Mouse (Mus musculus): ENCODE measurements at regions not wholly inside any gene's neighbourhood (a gene's known extent, or its start where the extent isn't known, plus 50 kb on each side); places are given as distances from the start of the nearest gene placed in this dataset.
"Not testable (repeated sequence)": the region's sequence is repeated elsewhere in the genome, so short reads cannot be mapped to it uniquely, and the experiment has no call there.

DNA sequence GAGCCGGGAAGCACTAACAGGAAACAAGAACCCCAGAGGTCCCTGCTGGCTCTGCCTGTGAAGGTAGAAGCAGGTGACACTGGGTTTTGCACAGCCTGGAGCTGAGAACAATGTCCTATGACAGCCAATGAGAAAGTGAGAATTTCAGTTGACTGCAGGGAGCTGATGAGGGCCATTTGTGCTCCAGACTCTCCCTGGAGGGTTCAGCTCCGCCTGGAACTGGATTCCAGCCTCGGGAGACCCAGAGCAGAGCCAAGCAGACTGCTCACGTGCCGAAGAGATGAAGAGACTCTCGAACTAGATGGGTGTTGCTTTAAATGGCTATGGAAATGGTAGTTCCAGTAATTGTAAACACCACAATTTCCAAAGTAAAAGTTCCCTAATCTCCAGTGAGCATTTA, 93.5 kb downstream of the Cand1 start:
- DNase-seq (ENCODE audit: extremely low spot score) = no peak

DNA sequence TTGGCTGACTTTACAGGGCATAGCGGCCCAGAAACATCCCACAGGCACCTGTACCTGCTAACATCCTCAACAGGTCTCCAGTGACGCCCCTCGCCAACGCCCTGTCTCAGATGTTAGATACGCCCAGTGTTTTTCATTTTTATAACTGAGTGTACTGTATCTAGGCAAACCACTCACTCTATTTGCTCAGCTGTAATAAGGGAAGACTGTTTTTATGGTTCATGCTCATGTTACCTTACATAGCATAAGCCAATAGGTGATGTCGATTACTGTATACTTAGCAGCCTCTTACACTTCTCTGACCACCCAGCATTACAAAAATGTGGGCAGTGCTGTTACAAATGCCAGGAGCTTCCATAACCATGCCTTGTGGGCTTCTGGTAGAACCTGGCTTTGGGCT, 97.0 kb downstream of the Cand1 start:
- DNase-seq (ENCODE audit: extremely low spot score) = no peak

DNA sequence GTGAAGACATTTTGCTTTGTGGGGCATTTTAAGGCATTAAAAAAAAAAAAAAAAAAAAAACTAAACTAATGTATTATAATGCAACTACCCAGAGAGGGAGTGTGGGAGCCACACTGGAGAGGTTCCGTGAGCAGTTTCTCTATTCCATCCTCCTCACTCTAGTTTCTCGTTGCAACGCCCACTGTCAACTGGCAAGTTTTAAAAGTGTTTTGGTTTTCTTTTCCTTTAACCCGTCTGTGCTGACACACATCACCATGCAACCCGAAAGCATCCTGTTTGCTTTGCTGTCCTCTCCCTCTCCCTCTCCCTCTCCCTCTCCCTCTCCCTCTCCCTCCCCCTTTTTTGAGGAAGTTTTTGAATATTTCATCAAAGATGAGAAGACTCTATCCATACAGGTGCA, 97.5 kb downstream of the Cand1 start:
- no peak for DNase-seq (ENCODE audit: extremely low spot score)

DNA sequence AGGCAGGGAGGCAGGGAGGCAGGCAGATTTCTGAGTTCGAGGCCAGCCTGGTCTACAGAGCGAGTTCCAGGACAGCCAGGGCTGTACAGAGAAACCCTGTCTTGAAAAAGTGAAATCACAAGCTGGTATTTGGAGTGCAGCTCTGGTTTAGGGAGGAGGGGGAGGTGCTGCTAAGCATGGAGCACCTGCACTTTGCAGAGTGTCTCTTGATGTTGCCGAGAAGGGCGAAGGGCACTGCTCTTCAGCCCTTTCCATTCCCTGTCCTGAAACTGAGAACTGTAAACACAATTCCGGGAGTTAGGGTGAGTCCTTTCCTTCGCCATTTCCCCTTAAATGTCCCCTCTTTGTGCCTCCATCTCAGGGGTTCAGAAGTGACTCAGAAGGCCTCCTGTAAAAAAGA, 101.6 kb downstream of the Cand1 start:
- no peak for DNase-seq (ENCODE audit: extremely low spot score)

DNA sequence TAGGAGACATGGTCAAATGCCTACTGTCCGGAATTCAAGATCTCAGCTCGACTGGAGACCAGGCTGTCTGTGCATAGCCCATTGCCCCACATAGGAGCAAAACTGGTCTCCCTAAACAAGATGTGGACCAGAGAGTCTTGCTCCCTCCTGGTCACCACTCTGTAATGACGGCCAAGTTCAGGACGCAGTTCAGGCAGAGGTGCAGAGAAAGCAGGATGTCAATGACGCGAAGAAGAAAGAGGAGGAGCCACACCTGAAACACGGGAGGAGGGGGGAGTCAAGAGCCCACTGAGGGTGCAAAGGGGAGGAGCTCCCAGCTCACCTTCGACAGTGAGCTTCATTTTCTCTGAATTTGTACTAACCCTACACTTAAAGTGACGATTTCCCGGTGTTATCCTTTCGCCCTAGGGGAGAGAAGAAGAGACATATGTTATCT, 104.3 kb downstream of the Cand1 start:
- no peak for DNase-seq (ENCODE audit: extremely low spot score)

DNA sequence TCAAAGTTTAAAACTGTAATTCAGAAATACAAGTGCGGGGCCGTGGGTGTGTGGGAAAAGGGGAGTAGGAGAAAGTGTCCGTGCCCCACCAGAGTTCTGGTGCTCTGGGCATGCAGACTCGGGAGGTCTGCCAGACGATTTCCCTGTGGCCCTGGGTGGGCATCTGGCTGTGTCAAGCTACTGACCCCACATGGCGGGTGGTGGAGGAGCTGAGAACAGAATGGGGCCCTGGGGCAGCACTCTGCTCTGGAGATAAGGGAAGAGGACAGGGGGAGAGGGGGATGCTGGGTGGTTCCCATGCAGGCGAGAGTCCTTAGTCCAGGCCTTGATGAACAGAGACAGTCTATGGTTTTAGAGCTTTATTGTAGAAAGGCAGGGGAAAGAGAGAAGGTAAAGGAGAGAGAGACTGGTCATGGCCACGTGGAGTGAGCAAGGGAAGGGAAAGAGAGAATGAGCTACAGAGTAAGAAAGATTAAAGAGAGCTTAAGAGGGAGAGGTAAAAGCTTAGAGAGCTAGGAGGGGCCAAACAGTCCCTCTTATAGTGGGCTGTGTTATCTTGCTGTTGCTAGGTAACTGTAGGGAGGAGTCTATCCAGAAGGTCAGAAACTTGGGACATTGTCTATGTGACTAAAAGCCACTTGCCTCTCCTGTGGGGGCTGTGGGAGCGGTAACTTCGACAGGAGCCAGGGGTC, 104.9 kb downstream of the Cand1 start:
- no peak for DNase-seq (ENCODE audit: extremely low spot score)

DNA sequence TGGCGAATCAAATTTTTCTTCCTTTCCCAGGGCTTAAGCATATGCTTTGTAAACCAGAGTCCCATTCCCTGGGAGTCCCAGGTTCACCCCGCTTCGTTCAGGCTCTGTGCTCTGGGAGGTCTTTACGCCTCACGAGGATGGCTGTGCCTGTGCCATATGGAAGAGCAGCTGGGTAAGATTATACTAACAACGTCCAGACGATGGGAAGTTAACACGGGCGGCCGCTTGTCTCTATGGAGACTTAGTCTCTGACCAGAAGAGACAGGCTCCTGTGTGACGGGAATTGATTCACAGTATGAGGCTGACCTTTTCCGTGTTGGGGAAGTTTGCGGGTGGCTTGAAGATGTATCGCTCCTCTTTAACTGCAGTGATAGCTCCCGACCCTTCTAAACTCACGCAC, 107.9 kb downstream of the Cand1 start:
- DNase-seq (ENCODE audit: extremely low spot score) = peak; percentile 29

DNA sequence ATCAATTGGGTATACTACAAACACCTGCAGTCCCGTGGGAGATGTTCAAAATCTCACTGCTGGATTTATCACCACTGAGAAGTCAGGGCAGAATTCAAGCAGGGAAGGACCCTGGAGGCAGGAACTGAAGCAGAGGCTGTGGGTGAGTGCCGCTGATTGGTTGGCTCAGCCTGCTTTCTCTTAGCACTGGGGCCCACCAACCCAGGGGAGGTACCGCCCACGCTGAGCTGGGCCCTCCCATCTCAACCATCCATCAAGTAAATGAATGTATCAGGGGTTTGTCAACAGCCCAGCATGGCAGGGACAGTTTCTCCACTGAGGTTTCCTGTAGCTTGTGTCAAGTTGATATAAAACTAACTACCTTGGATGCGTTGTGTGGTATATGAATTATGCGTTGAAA, 109.2 kb downstream of the Cand1 start:
- DNase-seq (ENCODE audit: extremely low spot score) = no peak

DNA sequence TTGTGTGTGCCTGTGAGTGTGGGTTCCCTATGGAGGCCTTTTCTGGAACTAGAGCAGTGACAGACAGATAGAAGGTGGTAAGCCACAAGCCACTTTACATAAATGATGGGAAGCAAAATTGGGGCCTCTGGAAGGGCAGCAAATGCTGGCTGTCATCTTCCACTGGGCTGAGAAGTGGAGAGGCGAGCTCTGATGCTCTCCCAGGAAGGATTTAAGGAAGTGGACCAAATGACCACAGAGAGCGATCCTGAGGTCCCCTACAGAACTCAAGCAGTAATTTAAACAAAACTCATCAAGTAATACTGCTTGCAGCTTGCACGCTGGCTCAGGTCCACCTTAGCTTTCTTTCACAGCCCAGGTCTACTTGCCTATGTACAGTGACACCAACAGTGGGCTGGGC, 111.8 kb downstream of the Cand1 start:
- no peak for DNase-seq (ENCODE audit: extremely low spot score)

DNA sequence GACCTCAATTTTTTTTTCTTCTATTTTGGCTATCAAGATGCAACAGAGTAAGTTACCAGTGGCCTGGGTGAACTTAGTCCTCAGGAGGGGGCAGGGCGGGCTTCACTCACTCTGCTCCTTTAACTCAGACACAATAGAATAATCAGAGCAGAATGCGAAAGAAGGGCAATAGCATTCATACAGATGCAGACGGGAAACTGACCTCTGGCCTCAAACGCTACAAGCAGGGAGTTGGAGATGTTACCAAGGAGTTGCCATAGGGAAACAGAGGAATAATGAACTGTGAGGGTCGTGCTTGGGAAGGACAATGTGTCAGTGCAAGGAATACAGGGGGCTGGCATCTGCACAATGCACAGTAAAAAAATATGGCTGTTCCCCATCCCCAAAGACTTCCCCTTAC, 116.3 kb downstream of the Cand1 start:
- no peak for DNase-seq (ENCODE audit: extremely low spot score)

DNA sequence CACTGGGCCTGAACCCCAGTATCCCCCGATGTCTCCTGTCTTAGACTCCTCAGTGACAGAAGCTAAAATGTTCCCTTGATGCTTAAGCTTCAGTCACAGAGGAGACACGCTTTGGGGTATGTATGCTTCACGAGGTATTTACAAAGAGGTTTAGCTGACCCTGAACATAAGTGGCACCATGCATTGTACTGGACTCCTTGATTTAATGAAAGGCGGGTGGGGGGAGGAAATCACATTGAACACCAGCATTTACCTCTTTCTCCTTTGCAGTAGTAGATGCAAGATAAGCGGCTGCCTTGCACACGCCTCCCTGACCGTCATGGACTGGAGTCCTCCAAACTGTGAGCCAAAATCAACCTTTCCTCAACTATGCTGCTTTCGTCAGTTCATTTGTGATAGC, 117.5 kb downstream of the Cand1 start:
- no peak for DNase-seq (ENCODE audit: extremely low spot score)

DNA sequence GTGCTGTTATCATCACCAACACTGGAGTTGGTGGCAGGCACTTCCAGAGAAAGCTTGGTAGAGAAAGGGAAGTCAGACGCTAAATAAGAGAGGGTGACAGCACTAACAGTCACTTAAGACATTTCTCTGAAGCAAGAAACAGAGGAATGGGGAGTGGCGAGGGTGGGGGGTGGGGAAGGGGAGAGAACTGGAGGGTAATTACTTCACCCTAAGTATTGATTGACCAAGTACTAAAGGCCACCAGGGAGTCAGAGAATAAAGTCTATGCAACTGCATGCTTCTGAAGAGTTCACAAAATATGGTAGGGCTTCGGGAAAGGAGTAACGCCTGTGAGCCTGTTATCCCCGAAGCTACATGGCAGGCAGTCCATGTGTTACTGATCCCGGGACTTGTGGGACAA, 118.3 kb downstream of the Cand1 start:
- no peak for DNase-seq (ENCODE audit: extremely low spot score)

DNA sequence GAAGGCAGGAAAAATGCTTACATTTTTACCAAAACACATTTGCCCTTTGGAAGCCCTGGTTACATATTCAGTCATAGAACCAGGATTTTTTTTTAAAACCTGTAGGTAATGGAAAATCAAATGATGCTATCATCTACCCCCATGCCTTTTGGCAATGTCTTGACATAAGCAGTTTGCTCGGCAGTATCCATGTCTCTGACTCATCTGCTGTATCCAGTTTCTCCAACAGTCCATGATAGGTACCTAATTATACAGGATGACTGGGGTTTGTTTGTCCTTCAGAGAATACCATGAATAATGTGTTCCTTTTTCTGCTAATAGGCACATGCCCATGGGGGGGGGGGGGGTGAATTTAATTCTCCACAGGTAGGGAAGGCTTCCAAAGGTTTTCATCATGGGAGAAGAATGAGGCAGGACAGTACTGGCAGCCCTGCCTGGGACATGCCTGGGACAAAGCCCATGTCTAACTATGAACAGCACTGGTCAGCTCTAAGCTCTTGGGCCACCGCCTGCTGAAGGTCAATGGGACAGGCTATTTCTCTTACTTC, 122.9 kb downstream of the Cand1 start:
- no peak for DNase-seq (ENCODE audit: extremely low spot score)

DNA sequence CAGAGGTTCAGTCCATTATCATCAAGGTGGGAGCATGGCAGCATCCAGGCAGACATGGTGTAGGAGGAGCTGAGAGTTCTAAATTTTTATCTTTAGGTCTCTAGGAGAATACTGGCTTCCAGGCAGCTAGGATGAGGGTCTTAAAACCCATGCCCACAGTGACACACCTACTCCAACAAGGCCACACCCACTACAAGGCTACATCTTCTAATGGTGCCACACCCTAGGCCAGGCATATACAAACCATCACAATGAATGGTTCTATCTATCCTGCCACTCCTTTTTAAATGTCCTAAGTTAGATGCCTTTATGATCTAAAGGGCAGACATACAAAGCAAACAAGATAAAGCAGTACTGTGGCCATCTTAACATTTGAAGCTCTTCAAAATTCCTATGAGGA, 124.7 kb downstream of the Cand1 start:
- not testable (repeated sequence) for DNase-seq (ENCODE audit: extremely low spot score)

DNA sequence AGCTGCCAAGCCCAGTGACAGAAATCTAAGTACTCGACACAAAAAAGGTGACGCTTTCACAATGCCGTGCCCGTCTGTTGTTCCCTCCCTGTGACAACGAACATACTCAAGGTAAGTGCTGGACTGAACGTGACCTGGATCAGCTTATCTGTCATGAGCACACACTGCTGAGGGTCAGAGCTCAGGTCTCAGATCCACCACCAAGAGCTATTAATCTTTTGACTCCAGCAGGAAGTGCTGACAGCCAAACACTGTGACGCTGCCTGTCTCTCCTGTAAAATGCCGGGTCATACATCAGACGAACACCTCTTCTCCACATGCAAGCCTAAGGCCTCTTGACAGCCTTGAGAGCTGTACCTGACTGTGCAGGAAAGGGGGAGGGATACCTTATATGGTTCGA, 125.2 kb downstream of the Cand1 start:
- no peak for DNase-seq (ENCODE audit: extremely low spot score)

DNA sequence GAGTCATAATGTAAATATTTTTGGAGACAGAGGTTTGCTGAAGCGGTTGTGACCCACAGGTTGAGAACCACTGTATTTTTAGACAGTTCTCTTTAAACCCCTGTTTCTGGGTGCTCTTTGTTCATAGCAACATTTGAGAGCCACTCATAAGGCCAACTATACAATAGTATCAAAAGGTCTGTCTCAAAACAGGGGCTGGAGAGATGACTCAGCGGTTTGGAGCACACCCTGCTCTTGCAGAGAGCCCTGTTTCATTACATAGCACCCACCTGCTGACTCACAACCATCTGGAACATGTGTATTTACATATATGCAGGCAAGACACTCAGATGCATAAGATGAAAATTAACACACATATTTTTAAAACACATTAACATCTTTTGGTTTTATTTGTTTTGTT, 128.0 kb downstream of the Cand1 start:
- no peak for DNase-seq (ENCODE audit: extremely low spot score)

DNA sequence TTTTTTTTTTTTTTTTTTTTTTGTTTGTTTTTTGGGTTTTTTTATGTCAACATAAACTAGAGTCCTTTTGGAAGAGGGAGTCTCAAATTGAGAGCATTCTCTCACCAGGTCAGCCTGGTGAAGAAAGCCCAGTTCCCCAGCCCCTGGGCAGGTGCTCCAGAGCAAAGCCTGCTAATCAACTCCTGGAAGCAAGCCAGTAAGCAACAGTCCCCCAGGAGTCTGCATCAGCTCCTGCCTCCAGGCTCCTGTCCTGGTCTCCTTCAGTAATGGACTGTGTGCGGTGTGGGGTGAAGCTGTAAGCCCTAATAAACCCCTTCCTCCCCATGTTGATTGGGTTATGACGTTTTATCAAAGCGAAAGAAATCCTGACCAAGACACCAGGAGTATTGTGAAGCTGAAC, 128.4 kb downstream of the Cand1 start:
- DNase-seq (ENCODE audit: extremely low spot score) = no peak

DNA sequence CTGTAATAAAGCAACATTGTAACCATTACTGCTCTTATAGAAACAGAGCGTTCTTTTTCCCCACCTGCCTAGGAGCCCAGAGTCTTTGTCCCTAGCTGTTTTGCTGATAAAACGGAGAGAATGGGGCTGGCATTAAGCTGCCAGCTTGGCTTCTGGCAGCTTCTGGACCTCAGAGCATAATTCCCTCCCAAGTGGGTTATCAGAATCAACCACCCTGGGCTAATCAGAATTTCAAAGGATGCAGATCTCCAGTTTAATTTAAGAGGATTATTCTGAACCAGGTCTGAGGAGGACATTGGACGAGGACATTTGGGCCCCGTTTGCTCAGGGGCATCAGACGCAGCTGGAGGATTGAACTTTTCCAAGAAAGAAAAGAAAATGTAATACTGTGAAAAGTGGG, 129.2 kb downstream of the Cand1 start:
- no peak for DNase-seq (ENCODE audit: extremely low spot score)

DNA sequence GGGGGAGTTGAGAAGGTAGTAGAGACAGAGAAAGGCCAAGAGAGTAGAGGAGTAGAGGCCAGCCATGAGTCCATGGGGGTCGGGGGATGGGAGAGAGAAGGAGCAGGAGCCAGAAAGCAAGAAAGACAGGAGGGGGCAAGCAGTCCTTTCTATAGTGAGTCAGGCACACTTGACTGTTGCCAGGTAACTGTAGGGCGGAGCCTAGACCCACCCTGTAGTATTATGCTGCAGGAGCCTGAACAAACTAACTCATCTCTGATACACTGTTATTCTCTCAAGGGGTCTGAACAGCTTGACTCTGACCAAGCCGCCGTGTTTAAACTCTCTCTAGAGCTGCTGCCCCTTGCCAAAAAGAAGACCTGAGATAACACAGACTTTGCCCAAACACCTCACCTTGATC, 130.6 kb downstream of the Cand1 start:
- no peak for DNase-seq (ENCODE audit: extremely low spot score)

DNA sequence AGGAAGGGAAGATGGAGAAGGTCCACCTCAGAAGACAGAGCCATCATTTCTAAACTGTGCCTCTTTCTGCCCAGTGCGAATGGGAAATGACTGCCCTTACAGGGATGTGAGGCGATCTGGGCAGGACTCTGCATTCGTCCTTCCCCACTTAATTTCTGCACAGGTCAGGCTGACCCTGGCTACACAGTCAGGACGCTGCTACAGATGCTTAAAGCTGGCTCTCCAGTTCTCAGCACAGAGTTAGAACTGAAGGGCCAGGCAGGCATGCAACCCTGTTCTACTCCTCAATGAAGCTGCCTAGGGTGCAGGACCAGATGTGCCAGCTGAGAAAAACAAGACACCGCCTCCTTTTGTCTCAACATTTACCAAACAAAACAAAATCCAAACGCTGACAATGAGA, 132.1 kb downstream of the Cand1 start:
- DNase-seq (ENCODE audit: extremely low spot score) = no peak

DNA sequence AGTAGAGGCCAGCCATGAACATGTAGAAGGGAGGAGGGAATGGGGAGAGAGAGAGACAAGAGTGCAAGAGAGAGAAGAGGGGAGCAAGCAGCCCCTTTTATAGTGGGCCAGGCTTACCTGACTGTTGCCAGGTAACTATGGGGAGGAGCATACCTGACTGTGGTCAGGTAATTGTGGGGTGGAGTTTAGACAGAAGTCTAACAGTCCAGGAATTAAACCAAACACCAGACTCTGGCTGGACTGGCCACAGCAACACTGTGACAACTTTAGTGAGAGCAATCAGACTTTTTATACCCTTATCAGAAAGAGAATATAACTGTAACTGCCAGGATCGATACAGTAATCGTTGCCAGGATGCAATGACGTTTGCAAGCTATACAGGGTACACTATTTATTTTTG, 133.8 kb downstream of the Cand1 start:
- DNase-seq (ENCODE audit: extremely low spot score) = no peak

DNA sequence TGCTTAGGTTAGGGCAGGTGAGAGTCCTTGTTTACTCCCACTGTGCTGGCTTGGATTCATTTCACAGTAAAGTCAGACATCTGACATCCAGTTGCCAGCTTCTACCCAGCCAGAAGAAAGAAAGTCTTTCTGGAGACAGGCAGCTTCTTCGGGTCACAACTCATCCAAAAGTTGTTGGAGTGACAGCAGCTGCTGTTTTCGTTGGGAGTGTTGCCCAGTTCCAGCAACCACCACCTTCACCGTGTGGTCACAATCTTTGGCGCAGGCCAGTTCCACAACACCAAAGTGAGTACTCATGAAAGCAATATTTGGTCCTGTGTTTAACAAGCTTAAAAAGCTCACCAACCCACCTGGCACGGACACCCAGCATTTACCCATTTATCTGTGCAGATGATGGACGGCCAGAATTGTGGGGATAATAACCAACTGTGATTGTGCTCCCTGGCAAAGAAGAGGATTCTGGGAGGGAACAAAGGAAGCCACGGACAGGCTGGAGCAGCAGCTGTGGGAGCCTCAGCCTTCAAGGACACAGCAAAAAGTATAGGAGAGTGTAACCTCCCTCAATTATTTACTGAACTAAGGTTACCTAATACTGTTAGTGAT, 134.5 kb downstream of the Cand1 start:
- no peak for DNase-seq (ENCODE audit: extremely low spot score)

DNA sequence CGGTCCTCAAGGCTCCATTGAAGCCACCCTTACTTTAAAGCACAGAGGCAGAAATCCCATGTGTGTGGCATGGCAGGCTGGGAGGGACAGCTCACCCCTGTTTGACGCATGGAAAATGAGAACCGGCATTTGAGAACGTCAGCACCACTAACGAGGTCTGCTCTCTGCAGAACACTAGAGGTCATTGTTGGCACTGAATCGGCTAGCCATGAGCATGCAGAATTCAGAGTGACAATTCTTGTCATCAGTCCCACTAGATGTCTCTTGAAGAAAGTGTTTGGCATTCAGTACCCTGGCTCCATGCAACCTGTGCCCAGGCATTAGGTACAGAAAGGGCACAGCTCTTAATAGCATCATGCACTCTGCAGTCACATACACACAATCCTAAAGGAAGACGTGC, 139.3 kb downstream of the Cand1 start:
- DNase-seq (ENCODE audit: extremely low spot score) = no peak
